Comparison of ENCODE assay signal across 30 mouse cellular contexts in the genomic region with DNA sequence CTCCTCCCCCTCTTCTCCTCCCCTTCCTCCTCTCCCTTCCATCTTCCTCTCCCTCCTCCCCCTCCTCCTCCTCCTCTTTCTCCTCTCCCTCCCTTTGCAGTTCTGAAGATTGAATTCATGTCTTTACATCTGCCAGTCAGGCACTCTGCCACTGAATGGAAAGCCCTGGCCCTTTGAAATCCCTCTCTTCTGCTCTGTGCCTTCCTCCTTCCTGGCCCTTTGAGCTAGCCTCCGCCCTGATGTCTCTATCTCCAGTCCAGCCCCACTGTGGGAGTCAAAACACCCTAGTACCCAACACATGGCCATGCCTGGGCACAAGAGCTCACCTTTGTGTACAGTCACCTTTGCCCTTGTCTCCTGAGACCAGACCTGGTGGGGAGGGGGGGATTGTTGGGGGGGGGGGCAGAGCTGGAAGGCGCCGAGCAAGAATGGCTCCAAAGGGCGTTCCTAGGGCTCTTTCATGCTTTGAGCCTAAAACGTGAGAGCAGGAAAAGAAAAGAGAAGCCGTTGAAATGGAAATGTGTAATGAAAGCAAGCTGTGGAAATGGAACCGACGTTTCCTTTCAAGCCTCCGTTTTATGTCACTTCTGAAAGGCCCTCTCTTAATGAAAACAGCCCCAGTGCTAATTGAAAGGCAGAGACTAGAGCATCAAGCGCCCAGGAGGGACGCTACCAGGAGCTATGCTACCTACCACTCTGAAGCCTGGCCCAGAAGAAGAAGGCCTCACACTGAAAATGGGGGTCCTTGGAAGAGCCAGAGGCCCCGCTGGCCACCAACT.
A peak's percentile ranks its signal among the peaks of the same experiment; 100 is the strongest.
DNase-seq lines count a peak whose midpoint lies in the region; ATAC-seq lines count a peak whose summit lies in the region.
"Had no signal": no experiment of that assay in that cellular context is flagged by ENCODE, and none has a peak within 500 bp of the region (broad histone marks: within the 10 kb centered on the region; RNA-seq: fewer than 3 reads in every experiment).

No protein-coding gene starts in this region.

- no peaks in the 10 kb centered on the region for H3K36me3 ChIP-seq in forebrain, embryonic 10.5 days (replicated peaks)
- no peaks in the 10 kb centered on the region for H3K36me3 ChIP-seq in forebrain, embryonic 16.5 days (ENCODE audit: control insufficient read depth, insufficient read depth)
- no peaks in the 10 kb centered on the region for H3K36me3 ChIP-seq in embryonic facial prominence, embryonic 11.5 days (replicated peaks; ENCODE audit: control insufficient read depth, insufficient read depth, low read depth, low read length)
- no peaks in the 10 kb centered on the region for H3K36me3 ChIP-seq in midbrain, embryonic 12.5 days
- H3K36me3 ChIP-seq: embryonic facial prominence, embryonic 15.5 days; heart, embryonic 10.5 days; hindbrain, embryonic 13.5 days; liver, embryonic 12.5 days had no signal

- 42% methylated on average over 12 of the region's 12 CpGs for WGBS in forebrain, embryonic 10.5 days
- 20% methylated on average over 12 of the region's 12 CpGs for WGBS in forebrain, embryonic 16.5 days
- WGBS in embryonic facial prominence, embryonic 11.5 days = 57% methylated on average over 12 of the region's 12 CpGs
- 35% methylated on average over 12 of the region's 12 CpGs for WGBS in midbrain, embryonic 12.5 days

- no peak overlapping the region for H3K4me2 ChIP-seq in forebrain, embryonic 16.5 days (ENCODE audit: low read length)
- H3K4me2 ChIP-seq in embryonic facial prominence, embryonic 11.5 days (ENCODE audit: low read depth, low read length) = no peak overlapping the region
- H3K4me2 ChIP-seq in midbrain, embryonic 12.5 days (replicated peaks) = peak overlapping the region; percentile 15; the same call in 1 of the 2 replicates
- H3K4me2 ChIP-seq: embryonic facial prominence, embryonic 15.5 days; hindbrain, embryonic 13.5 days; liver, embryonic 12.5 days had no signal

- no peak for ATAC-seq in forebrain, embryonic 16.5 days
- ATAC-seq in embryonic facial prominence, embryonic 11.5 days (replicated peaks; ENCODE audit: insufficient number of reproducible peaks, low FRiP score, low TSS enrichment, low read depth) = no peak
- peak; percentile 68; the same call in 1 of the 2 replicates for ATAC-seq in midbrain, embryonic 12.5 days (ENCODE audit: low FRiP score, low read depth)
- ATAC-seq in monocyte, adult 5-6 weeks (replicated peaks; ENCODE audit: insufficient number of reproducible peaks, low FRiP score, low TSS enrichment, poor library complexity, severe bottlenecking) = no peak
- ATAC-seq: intestine, postnatal 0 days; liver, embryonic 12.5 days; liver, postnatal 0 days; Patski had no signal

- H3K9me3 ChIP-seq in forebrain, embryonic 10.5 days = no peaks in the 10 kb centered on the region
- H3K9me3 ChIP-seq in forebrain, embryonic 16.5 days (ENCODE audit: control insufficient read depth, low read length) = no peaks in the 10 kb centered on the region
- H3K9me3 ChIP-seq in embryonic facial prominence, embryonic 11.5 days (replicated peaks; ENCODE audit: control insufficient read depth, low read length) = no peaks in the 10 kb centered on the region
- H3K9me3 ChIP-seq in midbrain, embryonic 12.5 days = no peaks in the 10 kb centered on the region
- H3K9me3 ChIP-seq: embryonic facial prominence, embryonic 15.5 days; heart, embryonic 10.5 days; hindbrain, embryonic 13.5 days; liver, embryonic 12.5 days had no signal

- no peak for DNase-seq in forebrain, embryonic 10.5 days (ENCODE audit: extremely low spot score, low spot score)
- DNase-seq in ZHBTc4 (ENCODE audit: low read depth, low spot score) = peak; percentile 8
- peak; percentile 13 for DNase-seq in embryonic facial prominence, embryonic 11.5 days (ENCODE audit: low spot score)
- no peak for DNase-seq in lung, postnatal 36 days
- DNase-seq in urinary bladder, adult 18-20 months (ENCODE audit: low spot score in 2 of 2) = no peak
- DNase-seq: adrenal gland, postnatal 14 days; cerebellum, adult 18-20 months; gastrocnemius, postnatal 25 days; heart, adult 11 months; heart, postnatal 36 days; kidney, adult 9 months; kidney, postnatal 14 days; layer of hippocampus, adult 9-11 months; liver, postnatal 0 days; lung, postnatal 4 days; right cerebral cortex, adult 18-20 months; spleen, adult 18-20 months; thymus, adult 18-20 months; thymus, postnatal 36 days had no signal

- H3K9ac ChIP-seq in forebrain, embryonic 16.5 days (replicated peaks; ENCODE audit: low read depth, low read length) = no peak overlapping the region
- H3K9ac ChIP-seq in embryonic facial prominence, embryonic 11.5 days (replicated peaks; ENCODE audit: low read length) = no peak overlapping the region
- H3K9ac ChIP-seq in midbrain, embryonic 12.5 days (replicated peaks) = no peak overlapping the region
- H3K9ac ChIP-seq: embryonic facial prominence, embryonic 15.5 days; hindbrain, embryonic 13.5 days; liver, embryonic 12.5 days; liver, postnatal 0 days had no signal

- no peak overlapping the region for H3K4me3 ChIP-seq in forebrain, embryonic 10.5 days
- no peak overlapping the region for H3K4me3 ChIP-seq in forebrain, embryonic 16.5 days (replicated peaks; ENCODE audit: low read length)
- H3K4me3 ChIP-seq in embryonic facial prominence, embryonic 11.5 days (ENCODE audit: low read depth, low read length) = no peak overlapping the region
- no peak overlapping the region for H3K4me3 ChIP-seq in midbrain, embryonic 12.5 days
- H3K4me3 ChIP-seq: embryonic facial prominence, embryonic 15.5 days; heart, embryonic 10.5 days; hindbrain, embryonic 13.5 days; liver, embryonic 12.5 days; megakaryocyte, embryonic 14.5 days had no signal

- H3K27ac ChIP-seq in forebrain, embryonic 10.5 days = peak overlapping the region; percentile 42
- no peak overlapping the region for H3K27ac ChIP-seq in forebrain, embryonic 16.5 days (ENCODE audit: low read length)
- H3K27ac ChIP-seq in embryonic facial prominence, embryonic 11.5 days (replicated peaks; ENCODE audit: low read depth, low read length) = no peak overlapping the region
- peak overlapping the region; percentile 60 for H3K27ac ChIP-seq in midbrain, embryonic 12.5 days (replicated peaks)
- H3K27ac ChIP-seq: embryonic facial prominence, embryonic 15.5 days; heart, embryonic 10.5 days; hindbrain, embryonic 13.5 days; liver, embryonic 12.5 days; stomach, postnatal 0 days had no signal

- H3K4me1 ChIP-seq in forebrain, embryonic 10.5 days = peaks cover 18% of the 10 kb centered on the region
- H3K4me1 ChIP-seq in forebrain, embryonic 16.5 days (replicated peaks; ENCODE audit: control insufficient read depth, insufficient read depth, low read length) = peaks cover 8% of the 10 kb centered on the region
- no peaks in the 10 kb centered on the region for H3K4me1 ChIP-seq in embryonic facial prominence, embryonic 11.5 days (ENCODE audit: control insufficient read depth, insufficient read depth, low read length)
- peaks cover 11% of the 10 kb centered on the region for H3K4me1 ChIP-seq in midbrain, embryonic 12.5 days
- H3K4me1 ChIP-seq: embryonic facial prominence, embryonic 15.5 days; heart, embryonic 10.5 days; liver, embryonic 12.5 days; megakaryocyte, embryonic 14.5 days had no signal

- no peaks in the 10 kb centered on the region for H3K27me3 ChIP-seq in forebrain, embryonic 10.5 days (ENCODE audit: poor library complexity, severe bottlenecking)
- no peaks in the 10 kb centered on the region for H3K27me3 ChIP-seq in forebrain, embryonic 16.5 days (replicated peaks; ENCODE audit: control insufficient read depth, insufficient read depth, low read length)
- H3K27me3 ChIP-seq in embryonic facial prominence, embryonic 11.5 days (ENCODE audit: control insufficient read depth, insufficient read depth, low read length) = no peaks in the 10 kb centered on the region
- no peaks in the 10 kb centered on the region for H3K27me3 ChIP-seq in midbrain, embryonic 12.5 days
- H3K27me3 ChIP-seq: embryonic facial prominence, embryonic 15.5 days; hindbrain, embryonic 13.5 days; liver, embryonic 12.5 days; megakaryocyte, embryonic 14.5 days; Patski had no signal

Comparison
In these comparisons a context has a peak if more than half of its experiments do, and no peak if none do; other contexts are left out.
1. H3K27ac ChIP-seq: peak in forebrain, embryonic 10.5 days (single experiment) and midbrain, embryonic 12.5 days (single experiment); none in forebrain, embryonic 16.5 days (single experiment) and embryonic facial prominence, embryonic 11.5 days (single experiment).
2. DNase-seq: peak in ZHBTc4 (single experiment) and embryonic facial prominence, embryonic 11.5 days (single experiment); none in forebrain, embryonic 10.5 days (single experiment), lung, postnatal 36 days (single experiment) and urinary bladder, adult 18-20 months (0 of 2).